Mouse (Mus musculus) cerebellum, adult 2 months (tissue): ENCODE measurements around the gene Slc4a4.

Experiments used
- CTCF ChIP-seq: fragments of 200-500 bp; IDR thresholded peaks from 2 replicates; pipeline ENCODE4 v1.5.1; 2011; ENCODE audit warnings: low read depth, mild to moderate bottlenecking, control low read depth, low read length, moderate library complexity, borderline replicate concordance; ENCODE audit not compliant: insufficient read depth
- POLR2A ChIP-seq: fragments of 200-500 bp; IDR thresholded peaks from 2 replicates; pipeline ENCODE4 v1.6.1; 2011; ENCODE audit warnings: low read length, control low read depth, borderline replicate concordance; ENCODE audit not compliant: insufficient read depth

GRCm38 (mm10) chr5:89211057-89211456 is 324.4 kb downstream of the Slc4a4 start:
- TF ChIP-seq CTCF, result no peak
- TF ChIP-seq POLR2A, result no peak
